Mouse (Mus musculus): Measurements from ENCODE around the gene Hhipl1.

DNA sequence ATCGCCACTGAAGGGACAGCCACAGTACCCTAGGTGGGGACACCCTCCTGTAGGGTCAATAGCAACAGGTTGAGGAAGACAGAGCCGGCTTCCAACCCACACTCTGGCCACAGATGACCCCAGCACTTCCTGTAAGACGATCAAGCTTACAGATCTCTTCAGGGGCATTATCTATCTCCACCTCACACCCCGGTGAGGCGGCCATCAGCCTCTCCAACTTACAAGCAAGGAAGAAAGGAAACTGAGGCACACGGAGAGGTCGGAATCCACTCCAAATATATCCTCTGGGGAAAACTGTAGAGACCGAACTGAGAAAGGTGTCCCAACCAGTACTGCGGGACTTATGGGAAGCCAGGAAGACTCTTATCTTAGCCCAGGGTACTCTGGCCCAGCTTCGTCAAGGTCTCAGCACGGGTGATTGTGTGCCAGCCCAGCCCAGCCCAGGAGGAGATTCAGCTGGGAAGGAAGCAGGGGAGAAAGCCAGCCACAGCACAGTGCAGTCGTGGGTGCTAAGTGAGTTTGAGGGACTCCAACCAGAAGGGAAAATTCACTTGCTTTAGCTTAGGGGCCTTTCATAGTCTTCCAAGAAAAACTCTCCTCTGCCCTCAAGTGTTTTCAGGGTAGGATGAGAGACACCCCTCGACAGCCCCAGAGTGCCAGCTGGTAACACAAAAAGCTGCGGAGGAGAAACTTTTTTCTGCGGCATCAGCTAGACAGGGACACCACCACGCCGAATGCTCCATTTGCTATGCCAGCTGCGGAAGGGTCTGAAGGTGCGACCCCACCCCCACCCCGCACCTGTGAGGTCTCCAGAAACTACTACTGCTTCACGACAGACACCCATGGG, 32.4 kb upstream of the Hhipl1 start:
- TF ChIP-seq EP300 (optimal IDR thresholded peaks at IDR 0.05): no peak
- no peak for TF ChIP-seq CTCF (IDR thresholded peaks at IDR 0.05; ENCODE audit: low read depth)
